Mouse (Mus musculus) NIH3T3 (cell line): Measurements from ENCODE around the gene Dlst.
A peak's percentile ranks its signal among the peaks of the same experiment; 100 is the strongest.

Experiments used
- DNase-seq: peaks from one replicate; pipeline ENCODE4 v3.0.0-alpha.2; 2012; ENCODE audit warnings: low read depth

The Dlst gene

GRCm38 (mm10) chr12:85151002-85151774 is 40.6 kb downstream of the Dlst start, which contains the start of gene Rps6kl1:
Gene Rps6kl1 (minus strand): TSS chr12:85151264.
- DNase-seq, result no peak

- DNase-seq, result peak; percentile 40
Measured at GRCm38 (mm10) chr12:85153011-85153410, 42.4 kb downstream of the Dlst start.

GRCm38 (mm10) chr12:85156324-85156723 is 45.7 kb downstream of the Dlst start:
- DNase-seq, result peak; percentile 62

- no peak for DNase-seq
Measured at GRCm38 (mm10) chr12:85157797-85158460, 47.3 kb downstream of the Dlst start.

GRCm38 (mm10) chr12:85158801-85159200 is 48.2 kb downstream of the Dlst start:
- DNase-seq, result no peak

- no peak for DNase-seq
Measured at GRCm38 (mm10) chr12:85159592-85159991, 49.0 kb downstream of the Dlst start.

- DNase-seq, result no peak
Measured at GRCm38 (mm10) chr12:85164996-85165395, 54.4 kb downstream of the Dlst start.

- no peak for DNase-seq
Measured at GRCm38 (mm10) chr12:85166631-85167030, 56.0 kb downstream of the Dlst start.

GRCm38 (mm10) chr12:85169117-85169858 is 58.7 kb downstream of the Dlst start:
- DNase-seq, result peak; percentile 92

- no peak for DNase-seq
Measured at GRCm38 (mm10) chr12:85169877-85170276, 59.2 kb downstream of the Dlst start.

GRCm38 (mm10) chr12:85170284-85170947 is 59.8 kb downstream of the Dlst start:
- no peak for DNase-seq

GRCm38 (mm10) chr12:85170948-85171307 is 60.3 kb downstream of the Dlst start:
- no peak for DNase-seq

GRCm38 (mm10) chr12:85174016-85174415 is 63.4 kb downstream of the Dlst start:
- DNase-seq, result peak; percentile 47

- DNase-seq, result no peak
Measured at GRCm38 (mm10) chr12:85175087-85175675, 64.5 kb downstream of the Dlst start.

GRCm38 (mm10) chr12:85175926-85176845 is 65.6 kb downstream of the Dlst start:
- DNase-seq, result peak; percentile 38

GRCm38 (mm10) chr12:85176846-85177523 is 66.4 kb downstream of the Dlst start:
- DNase-seq, result no peak

GRCm38 (mm10) chr12:85177740-85178239 is 67.2 kb downstream of the Dlst start, which contains the start of gene Pgf:
Gene Pgf (minus strand): TSS chr12:85177790.
- no peak for DNase-seq

GRCm38 (mm10) chr12:85178294-85178693 is 67.7 kb downstream of the Dlst start:
- no peak for DNase-seq

- DNase-seq, result no peak
Measured at GRCm38 (mm10) chr12:85181475-85182344, 71.1 kb downstream of the Dlst start.
